Mouse (Mus musculus): ENCODE measurements around the gene A630001G21Rik. TPM values are rescaled to one million over a fixed set of nuclear protein-coding genes. Genes with fewer than 3 reads are reported as not detected.

The A630001G21Rik gene
- polyA plus RNA-seq, 1 experiment from 2014 or later, result 1.1 TPM

GRCm38 (mm10) chr1:85795196-85795595 lies 16.8 kb upstream of the A630001G21Rik start:
- no peak for ATAC-seq (ENCODE audit: low FRiP score, low read depth)
- Histone ChIP-seq H3K9ac (replicated peaks) (0 out of 2 replicates have a peak overlapping the region, but pooled peaks have one; percentile 11), H3K27ac (replicated peaks) (no peak overlapping the region), H3K9me3 (no peaks in the 10 kb centered on the region), H3K4me2 (replicated peaks) (peak overlapping the region; percentile 38), H3K36me3 (no peaks in the 10 kb centered on the region), H3K27me3 (no peaks in the 10 kb centered on the region; the same call in 1 of the 2 replicates), H3K4me1 (peaks cover 15% of the 10 kb centered on the region), H3K4me3 (peak overlapping the region; percentile 19; the same call in 1 of the 2 replicates)
- WGBS, result 70% methylated on average over 3 of the region's 3 CpGs

GRCm38 (mm10) chr1:85794106-85794771 lies 15.8 kb upstream of the A630001G21Rik start:
- Histone ChIP-seq H3K4me3 (peak overlapping the region; percentile 98), H3K9ac (replicated peaks) (peak overlapping the region; percentile 99), H3K4me1 (peaks cover 15% of the 10 kb centered on the region), H3K9me3 (no peaks in the 10 kb centered on the region), H3K36me3 (no peaks in the 10 kb centered on the region), H3K27ac (replicated peaks) (peak overlapping the region; percentile 98), H3K4me2 (replicated peaks) (peak overlapping the region; percentile 68), H3K27me3 (no peaks in the 10 kb centered on the region; the same call in 1 of the 2 replicates)
- ATAC-seq (ENCODE audit: low FRiP score, low read depth), result peak; percentile 3; the same call in 1 of the 2 replicates
- WGBS, result under 1% methylated on average over 38 of the region's 38 CpGs

GRCm38 (mm10) chr1:85793208-85794105 lies 15.0 kb upstream of the A630001G21Rik start, which contains the start of gene Cab39:
Gene Cab39 (plus strand): TSS chr1:85793441.
- Histone ChIP-seq H3K27me3 (no peaks in the 10 kb centered on the region; the same call in 1 of the 2 replicates), H3K36me3 (no peaks in the 10 kb centered on the region), H3K4me1 (peaks cover 15% of the 10 kb centered on the region), H3K9me3 (no peaks in the 10 kb centered on the region), H3K9ac (replicated peaks) (peak within 1 kb of the TSS; percentile 99), H3K4me2 (replicated peaks) (peak within 1 kb of the TSS; percentile 68), H3K4me3 (peak within 1 kb of the TSS; percentile 98), H3K27ac (replicated peaks) (peak within 1 kb of the TSS; percentile 98)
- ATAC-seq (ENCODE audit: low FRiP score, low read depth), result peak; percentile 95
- WGBS, result under 1% methylated on average over 96 of the region's 118 CpGs

GRCm38 (mm10) chr1:85791476-85791875 lies 13.0 kb upstream of the A630001G21Rik start:
- Histone ChIP-seq H3K36me3 (no peaks in the 10 kb centered on the region), H3K9me3 (no peaks in the 10 kb centered on the region), H3K27me3 (no peaks in the 10 kb centered on the region; the same call in 1 of the 2 replicates), H3K27ac (replicated peaks) (no peak overlapping the region), H3K9ac (replicated peaks) (no peak overlapping the region), H3K4me3 (no peak overlapping the region), H3K4me2 (replicated peaks) (no peak overlapping the region), H3K4me1 (peaks cover 12% of the 10 kb centered on the region)
- no peak for ATAC-seq (ENCODE audit: low FRiP score, low read depth)
- 88% methylated on average over 3 of the region's 3 CpGs for WGBS

GRCm38 (mm10) chr1:85790565-85790964 lies 12.1 kb upstream of the A630001G21Rik start:
- Histone ChIP-seq H3K9ac (replicated peaks) (no peak overlapping the region), H3K27ac (replicated peaks) (no peak overlapping the region), H3K4me3 (no peak overlapping the region), H3K4me2 (replicated peaks) (no peak overlapping the region), H3K9me3 (no peaks in the 10 kb centered on the region), H3K36me3 (no peaks in the 10 kb centered on the region), H3K27me3 (no peaks in the 10 kb centered on the region; the same call in 1 of the 2 replicates), H3K4me1 (peaks cover 8% of the 10 kb centered on the region)
- WGBS, result 81% methylated on average over 2 of the region's 3 CpGs
- ATAC-seq (ENCODE audit: low FRiP score, low read depth), result no peak

GRCm38 (mm10) chr1:85779428-85780180 lies 1.2 kb upstream of the A630001G21Rik start:
- no peaks in the 10 kb centered on the region for H3K27me3 ChIP-seq
- no peak overlapping the region for H3K9ac ChIP-seq (replicated peaks)
- H3K4me2 ChIP-seq (replicated peaks), result no peak overlapping the region
- no peak overlapping the region for H3K4me3 ChIP-seq
- H3K36me3 ChIP-seq, result no peaks in the 10 kb centered on the region
- no peak overlapping the region for H3K27ac ChIP-seq (replicated peaks)
- 78% methylated on average over 4 of the region's 4 CpGs for WGBS
- no peaks in the 10 kb centered on the region for H3K9me3 ChIP-seq
- no peak for ATAC-seq (ENCODE audit: low FRiP score, low read depth)
- H3K4me1 ChIP-seq, result no peaks in the 10 kb centered on the region

DNA sequence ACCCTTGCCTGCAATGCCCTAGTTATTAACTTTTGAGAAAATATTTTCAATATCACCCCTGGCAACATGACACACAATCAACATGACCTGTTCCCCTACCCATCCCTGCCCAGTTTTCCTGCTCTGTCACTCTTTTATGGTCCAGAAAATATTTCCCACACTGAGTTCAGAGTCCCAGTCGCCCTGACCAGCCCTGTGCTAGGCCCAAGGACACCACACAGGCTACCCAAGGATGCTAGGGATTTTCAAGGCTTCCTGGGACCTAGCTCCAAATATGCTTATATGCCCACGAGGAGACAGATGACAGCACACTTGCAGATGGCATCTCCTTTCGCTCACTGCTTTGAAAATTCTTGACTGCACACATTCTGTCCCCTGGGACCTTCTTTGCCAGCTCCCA lies 569 bp upstream of the A630001G21Rik start:
- 69% methylated on average over 3 of the region's 3 CpGs for WGBS
- H3K4me3 ChIP-seq, result no peak overlapping the region
- no peaks in the 10 kb centered on the region for H3K36me3 ChIP-seq
- H3K9me3 ChIP-seq, result no peaks in the 10 kb centered on the region
- no peak for ATAC-seq (ENCODE audit: low FRiP score, low read depth)
- no peak overlapping the region for H3K4me2 ChIP-seq (replicated peaks)
- no peak overlapping the region for H3K27ac ChIP-seq (replicated peaks)
- H3K9ac ChIP-seq (replicated peaks), result no peak overlapping the region
- no peaks in the 10 kb centered on the region for H3K4me1 ChIP-seq
- H3K27me3 ChIP-seq, result no peaks in the 10 kb centered on the region

DNA sequence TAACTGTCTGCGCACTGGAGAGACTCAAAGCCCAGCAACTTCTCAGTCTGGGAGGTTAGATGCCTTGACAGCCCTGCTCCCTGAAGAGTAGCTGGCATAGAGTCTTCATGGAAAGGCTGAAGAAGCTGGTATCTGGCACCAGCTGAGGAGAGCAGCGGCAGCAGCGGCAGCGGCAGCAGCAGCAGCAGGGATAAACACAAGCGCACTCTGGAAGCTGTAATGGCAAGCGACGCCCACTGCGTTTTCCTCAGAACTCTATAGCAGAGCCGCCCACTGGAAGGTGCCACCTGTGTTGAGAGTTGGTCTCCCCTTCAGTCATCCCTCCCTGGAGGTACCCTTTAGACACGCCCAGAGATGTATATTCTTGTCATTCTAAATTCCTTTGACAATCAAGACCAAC lies 2.3 kb downstream of the A630001G21Rik start:
- no peaks in the 10 kb centered on the region for H3K9me3 ChIP-seq
- WGBS, result 59% methylated on average over 10 of the region's 10 CpGs
- ATAC-seq (ENCODE audit: low FRiP score, low read depth), result no peak

DNA sequence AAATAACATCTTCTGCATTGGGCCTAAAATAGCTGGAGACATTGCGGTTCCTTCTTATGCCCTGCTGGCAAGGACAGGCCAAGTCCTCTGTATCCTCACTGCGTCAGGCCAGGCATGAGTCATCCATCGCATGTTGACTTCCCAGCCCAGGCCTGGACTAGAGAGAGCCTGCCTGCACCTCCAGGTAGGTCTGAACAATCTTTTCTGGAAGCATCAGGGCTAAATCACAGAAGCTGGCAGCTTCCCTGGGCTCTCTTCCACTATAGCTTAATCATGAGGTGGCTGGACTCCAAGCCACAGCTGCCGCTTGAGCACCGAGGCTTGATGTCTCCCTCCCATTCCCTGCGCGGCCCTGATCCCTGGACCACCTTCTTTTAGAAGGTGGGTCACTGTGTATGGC lies 3.3 kb downstream of the A630001G21Rik start:
- no peak for ATAC-seq (ENCODE audit: low FRiP score, low read depth)
- H3K27me3 ChIP-seq, result no peaks in the 10 kb centered on the region
- H3K36me3 ChIP-seq, result no peaks in the 10 kb centered on the region
- H3K9me3 ChIP-seq, result no peaks in the 10 kb centered on the region
- no peak overlapping the region for H3K4me2 ChIP-seq (replicated peaks)
- H3K27ac ChIP-seq (replicated peaks), result no peak overlapping the region
- WGBS, result 91% methylated on average over 7 of the region's 7 CpGs
- no peaks in the 10 kb centered on the region for H3K4me1 ChIP-seq
- H3K4me3 ChIP-seq, result no peak overlapping the region
- no peak overlapping the region for H3K9ac ChIP-seq (replicated peaks)

More for the DNA sequence above, 2.3 kb downstream of the A630001G21Rik start:
- no peaks in the 10 kb centered on the region for H3K36me3 ChIP-seq
- no peaks in the 10 kb centered on the region for H3K27me3 ChIP-seq
- no peak overlapping the region for H3K4me3 ChIP-seq
- no peak overlapping the region for H3K9ac ChIP-seq (replicated peaks)
- no peak overlapping the region for H3K27ac ChIP-seq (replicated peaks)
- H3K4me2 ChIP-seq (replicated peaks), result no peak overlapping the region
- H3K4me1 ChIP-seq, result no peaks in the 10 kb centered on the region

DNA sequence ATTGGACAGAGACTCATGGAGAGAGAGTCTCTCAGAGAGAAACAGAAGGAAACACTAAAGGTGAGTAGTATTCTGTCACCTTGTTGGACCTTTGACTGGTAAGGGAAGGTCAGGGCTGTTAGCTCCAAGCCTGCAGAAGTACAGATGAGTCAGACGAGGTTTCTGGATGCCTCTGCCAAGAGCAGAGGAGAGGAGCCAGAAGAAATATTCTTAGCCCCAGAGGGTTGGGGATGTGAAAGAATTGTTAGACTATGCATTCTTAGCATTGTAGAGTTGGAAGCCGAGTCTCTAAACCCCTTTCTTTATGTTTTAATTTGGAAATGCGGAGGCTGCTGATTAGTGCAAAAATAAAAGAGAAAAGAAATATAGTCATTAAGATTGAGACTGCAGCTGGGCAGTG lies 6.5 kb downstream of the A630001G21Rik start:
- H3K4me3 ChIP-seq, result no peak overlapping the region
- H3K9ac ChIP-seq (replicated peaks), result no peak overlapping the region
- H3K9me3 ChIP-seq, result no peaks in the 10 kb centered on the region
- H3K36me3 ChIP-seq, result no peaks in the 10 kb centered on the region
- H3K27ac ChIP-seq (replicated peaks), result no peak overlapping the region
- 79% methylated on average over 3 of the region's 3 CpGs for WGBS
- no peaks in the 10 kb centered on the region for H3K27me3 ChIP-seq
- no peaks in the 10 kb centered on the region for H3K4me1 ChIP-seq
- ATAC-seq (ENCODE audit: low FRiP score, low read depth), result no peak
- no peak overlapping the region for H3K4me2 ChIP-seq (replicated peaks)

- Histone ChIP-seq H3K9ac (replicated peaks) (no peak overlapping the region), H3K9me3 (no peaks in the 10 kb centered on the region), H3K27me3 (no peaks in the 10 kb centered on the region), H3K4me1 (no peaks in the 10 kb centered on the region), H3K27ac (replicated peaks) (no peak overlapping the region), H3K4me3 (no peak overlapping the region), H3K36me3 (no peaks in the 10 kb centered on the region), H3K4me2 (replicated peaks) (no peak overlapping the region)
- no peak for ATAC-seq (ENCODE audit: low FRiP score, low read depth)
- WGBS, result 57% methylated on average over 1 of the region's 1 CpGs
Observed at GRCm38 (mm10) chr1:85767754-85768153, 10.7 kb downstream of the A630001G21Rik start.
